Mouse (Mus musculus) hindbrain, embryonic 14.5 days (tissue): ENCODE results near the gene Nrp2. TPM values are rescaled to one million over a fixed set of nuclear protein-coding genes. Genes with fewer than 3 reads are reported as not detected.

Experiments
- ATAC-seq: fragments of 200-750 bp; cut with Nextera tagmentation; 2 replicates; pipeline ENCODE4 v1.8.0; 2017; ENCODE audit warnings: moderate number of reproducible peaks, mild to moderate bottlenecking, moderate TSS enrichment, moderate library complexity; ENCODE audit not compliant: low FRiP score
- DNase-seq: peaks from one replicate; pipeline ENCODE4 v3.0.0-alpha.2; 2015; ENCODE audit warnings: low spot score
- H3K27ac ChIP-seq: fragments of 300-500 bp; sonication (generic); 2 replicates; pipeline ENCODE4 v1.5.1; 2014; ENCODE audit warnings: mild to moderate bottlenecking, moderate library complexity
- H3K27me3 ChIP-seq: fragments of 300-500 bp; sonication (generic); 2 replicates; pipeline ENCODE4 v1.6.1; 2014; ENCODE audit warnings: mild to moderate bottlenecking, low read length, mixed read lengths; ENCODE audit not compliant: control insufficient read depth, insufficient read depth
- H3K36me3 ChIP-seq: fragments of 300-500 bp; sonication (generic); replicated peaks from 2 replicates; pipeline ENCODE4 v1.6.1; 2014; ENCODE audit not compliant: control insufficient read depth, insufficient read depth
- H3K4me1 ChIP-seq: fragments of 300-500 bp; sonication (generic); replicated peaks from 2 replicates; pipeline ENCODE4 v1.6.1; 2014; ENCODE audit warnings: antibody characterized with exemption, low read length, mixed read lengths; ENCODE audit not compliant: control insufficient read depth, insufficient read depth
- H3K4me2 ChIP-seq: fragments of 300-500 bp; sonication (generic); replicated peaks from 2 replicates; pipeline ENCODE4 v1.6.1; 2014; ENCODE audit warnings: mild to moderate bottlenecking, moderate library complexity
- H3K4me3 ChIP-seq: fragments of 300-500 bp; sonication (generic); replicated peaks from 2 replicates; pipeline ENCODE4 v1.5.1; 2014; ENCODE audit warnings: mild to moderate bottlenecking, low read length
- H3K9ac ChIP-seq: fragments of 300-500 bp; sonication (generic); 2 replicates; pipeline ENCODE4 v1.6.1; 2014
- H3K9me3 ChIP-seq: fragments of 300-500 bp; sonication (generic); 2 replicates; pipeline ENCODE4 v1.6.1; 2016; ENCODE audit warnings: low read length; ENCODE audit not compliant: control insufficient read depth
- WGBS: fragments of 180-500 bp; shearing (Covaris S2); extraction: QIAGEN DNeasy Blood & Tissue Kit; methylation state at CpG from one replicate; pipeline ENCODE4 v1.1.7; 2014; 5-methylcytosine and 5-hydroxymethylcytosine counted together
- polyA plus RNA-seq: library from polyadenylated mRNA; unstranded; fragments of >200 nt; fragmentation: Nextera tagmentation; extraction: Ambion mirVana; gene quantifications from 2 replicates; pipeline ENCODE4 v1.2.1, GENCODE M21; 2014

Gene Nrp2
- polyA plus RNA-seq, 1 experiment from 2014 or later = 34.5 TPM

- H3K4me3 ChIP-seq = peak overlapping the region; percentile 12; the same call in 1 of the 2 replicates
- no peaks in the 10 kb centered on the region for H3K27me3 ChIP-seq
- peaks cover 21% of the 10 kb centered on the region for H3K4me1 ChIP-seq
- no peak overlapping the region for H3K27ac ChIP-seq
- peak overlapping the region; percentile 46 for H3K4me2 ChIP-seq
- 18% methylated on average over 28 of the region's 28 CpGs for WGBS
- H3K9ac ChIP-seq = peak overlapping the region; percentile 39; the same call in 1 of the 2 replicates
- no peaks in the 10 kb centered on the region for H3K9me3 ChIP-seq
- DNase-seq = no peak
- H3K36me3 ChIP-seq = peaks cover 7% of the 10 kb centered on the region; the same call in 1 of the 2 replicates
- peak; percentile 69; the same call in 1 of the 2 replicates for ATAC-seq
Observed at GRCm38 (mm10) chr1:62795307-62796037, 92.4 kb downstream of the Nrp2 start.

DNA sequence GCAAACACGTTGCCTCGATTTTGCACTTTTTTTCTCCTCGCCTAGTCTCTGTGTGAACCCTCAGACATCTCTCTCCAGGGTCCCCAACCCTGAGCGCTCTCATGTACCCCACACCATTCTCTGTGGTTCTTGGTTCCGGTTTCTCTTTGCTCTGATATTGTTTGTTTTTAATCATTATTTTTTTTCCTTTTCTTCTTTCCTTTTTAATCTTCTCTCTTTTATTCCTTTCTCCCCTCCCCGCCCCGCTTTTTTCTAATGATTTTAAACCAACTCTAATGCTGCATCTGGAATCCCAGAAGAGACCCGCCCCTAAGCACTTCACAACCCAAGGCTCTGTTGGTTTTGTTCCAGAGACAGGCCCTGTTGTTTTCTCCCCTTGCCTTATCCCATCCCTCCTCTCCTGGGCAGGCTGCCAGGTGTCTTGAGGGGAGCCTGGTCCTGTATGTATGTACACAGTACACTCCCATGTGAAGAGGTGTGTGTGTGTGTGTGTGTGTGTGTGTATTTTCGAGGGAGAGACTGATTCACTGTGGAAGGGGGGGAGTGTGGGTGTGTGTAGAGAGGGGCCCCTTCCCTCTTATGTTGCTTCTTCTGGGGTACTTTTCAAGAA, 93.1 kb downstream of the Nrp2 start:
- Histone ChIP-seq H3K4me2 (peak overlapping the region; percentile 46), H3K9me3 (no peaks in the 10 kb centered on the region), H3K9ac (peak overlapping the region; percentile 39; the same call in 1 of the 2 replicates), H3K27me3 (no peaks in the 10 kb centered on the region), H3K4me1 (peaks cover 21% of the 10 kb centered on the region), H3K27ac (no peak overlapping the region), H3K4me3 (peak overlapping the region; percentile 12; the same call in 1 of the 2 replicates), H3K36me3 (peaks cover 7% of the 10 kb centered on the region; the same call in 1 of the 2 replicates)
- ATAC-seq (peak; percentile 61; the same call in 1 of the 2 replicates), DNase-seq (no peak)
- 45% methylated on average over 9 of the region's 9 CpGs for WGBS

- peaks cover 21% of the 10 kb centered on the region for H3K4me1 ChIP-seq
- H3K9me3 ChIP-seq = no peaks in the 10 kb centered on the region
- no peak for DNase-seq
- no peak overlapping the region for H3K4me2 ChIP-seq
- H3K27me3 ChIP-seq = no peaks in the 10 kb centered on the region
- H3K27ac ChIP-seq = no peak overlapping the region
- H3K9ac ChIP-seq = no peak overlapping the region
- no peak overlapping the region for H3K4me3 ChIP-seq
- peaks cover 7% of the 10 kb centered on the region; the same call in 1 of the 2 replicates for H3K36me3 ChIP-seq
- ATAC-seq = no peak
- WGBS = 58% methylated on average over 4 of the region's 4 CpGs
Observed at GRCm38 (mm10) chr1:62799427-62799826, 96.3 kb downstream of the Nrp2 start.

GRCm38 (mm10) chr1:62800351-62800750, 97.3 kb downstream of the Nrp2 start:
- no peaks in the 10 kb centered on the region for H3K27me3 ChIP-seq
- no peak for DNase-seq
- ATAC-seq = no peak
- no peak overlapping the region for H3K4me3 ChIP-seq
- H3K4me1 ChIP-seq = peaks cover 11% of the 10 kb centered on the region
- H3K36me3 ChIP-seq = peaks cover 7% of the 10 kb centered on the region; the same call in 1 of the 2 replicates
- WGBS = 92% methylated on average over 5 of the region's 5 CpGs
- H3K9me3 ChIP-seq = no peaks in the 10 kb centered on the region
- H3K4me2 ChIP-seq = no peak overlapping the region
- no peak overlapping the region for H3K9ac ChIP-seq
- no peak overlapping the region for H3K27ac ChIP-seq

- Histone ChIP-seq H3K4me1 (peaks cover 4% of the 10 kb centered on the region; the same call in 1 of the 2 replicates), H3K36me3 (peaks cover 2% of the 10 kb centered on the region; the same call in 1 of the 2 replicates), H3K4me2 (no peak overlapping the region), H3K27ac (no peak overlapping the region), H3K9me3 (no peaks in the 10 kb centered on the region), H3K9ac (no peak overlapping the region), H3K27me3 (no peaks in the 10 kb centered on the region), H3K4me3 (no peak overlapping the region)
- 62% methylated on average over 4 of the region's 4 CpGs for WGBS
- no peak for DNase-seq
- no peak for ATAC-seq
Observed at GRCm38 (mm10) chr1:62801429-62801828, 98.3 kb downstream of the Nrp2 start.

DNA sequence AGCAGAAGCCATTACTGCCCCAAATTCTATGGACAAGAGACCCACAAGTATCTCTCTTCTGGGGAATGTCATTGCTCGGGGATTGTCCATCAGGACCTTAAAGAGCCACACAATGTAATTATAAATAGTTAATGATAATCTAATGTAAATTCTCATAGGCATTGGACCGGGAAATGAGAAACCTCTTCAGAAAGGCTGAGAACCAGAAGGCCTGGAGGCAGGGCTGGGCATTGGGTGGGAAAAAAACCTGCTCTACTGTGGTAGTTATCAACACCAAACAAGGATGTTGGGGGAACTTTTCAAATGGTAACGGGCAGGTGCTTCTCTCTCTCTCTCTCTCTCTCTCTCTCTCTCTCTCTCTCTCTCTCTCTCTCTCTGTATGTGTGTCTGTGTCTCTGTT, 98.8 kb downstream of the Nrp2 start:
- ATAC-seq (no peak), DNase-seq (no peak)
- WGBS = 60% methylated on average over 3 of the region's 3 CpGs
- H3K9ac ChIP-seq = no peak overlapping the region
- H3K4me3 ChIP-seq = no peak overlapping the region
- no peaks in the 10 kb centered on the region for H3K9me3 ChIP-seq
- H3K27me3 ChIP-seq = no peaks in the 10 kb centered on the region
- no peak overlapping the region for H3K4me2 ChIP-seq
- H3K27ac ChIP-seq = no peak overlapping the region
- H3K36me3 ChIP-seq = no peaks in the 10 kb centered on the region
- peaks cover 4% of the 10 kb centered on the region; the same call in 1 of the 2 replicates for H3K4me1 ChIP-seq

DNA sequence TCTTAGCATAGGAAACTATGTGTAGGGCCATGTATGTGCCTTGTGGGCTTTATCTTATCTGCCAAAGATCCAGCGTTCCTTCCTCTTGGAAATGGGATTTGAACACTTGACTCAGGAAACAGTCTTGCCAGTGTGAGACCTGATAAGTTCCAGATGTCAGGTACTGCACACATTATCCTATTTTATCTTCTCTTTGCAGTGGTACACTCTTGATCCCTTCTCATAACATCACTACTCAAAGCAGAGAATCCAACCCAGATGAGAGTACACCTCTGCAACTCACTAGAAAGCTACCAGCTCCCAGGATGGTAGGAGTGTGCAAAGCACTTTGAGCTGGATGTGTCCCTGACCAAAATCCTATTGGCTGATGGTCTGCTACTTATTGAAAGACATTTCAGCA, 100.5 kb downstream of the Nrp2 start:
- peaks cover 7% of the 10 kb centered on the region; the same call in 1 of the 2 replicates for H3K4me1 ChIP-seq
- no peak for DNase-seq
- H3K36me3 ChIP-seq = no peaks in the 10 kb centered on the region
- H3K9me3 ChIP-seq = no peaks in the 10 kb centered on the region
- no peak overlapping the region for H3K9ac ChIP-seq
- no peak overlapping the region for H3K4me2 ChIP-seq
- no peak overlapping the region for H3K4me3 ChIP-seq
- no peak for ATAC-seq
- no peak overlapping the region for H3K27ac ChIP-seq
- no peaks in the 10 kb centered on the region for H3K27me3 ChIP-seq
- WGBS = 89% methylated on average over 1 of the region's 1 CpGs

- peak; percentile 32 for DNase-seq
- Histone ChIP-seq H3K36me3 (no peaks in the 10 kb centered on the region), H3K27me3 (no peaks in the 10 kb centered on the region), H3K9ac (no peak overlapping the region), H3K9me3 (no peaks in the 10 kb centered on the region), H3K4me3 (no peak overlapping the region), H3K4me1 (peaks cover 7% of the 10 kb centered on the region), H3K27ac (no peak overlapping the region), H3K4me2 (no peak overlapping the region)
- no peak for ATAC-seq
- WGBS = 9% methylated on average over 1 of the region's 1 CpGs
Observed at GRCm38 (mm10) chr1:62806014-62806413, 102.9 kb downstream of the Nrp2 start.

GRCm38 (mm10) chr1:62808395-62808794, 105.3 kb downstream of the Nrp2 start:
- H3K4me1 ChIP-seq = peaks cover 3% of the 10 kb centered on the region
- no peak overlapping the region for H3K4me2 ChIP-seq
- no peak overlapping the region for H3K4me3 ChIP-seq
- H3K27me3 ChIP-seq = no peaks in the 10 kb centered on the region
- no peaks in the 10 kb centered on the region for H3K9me3 ChIP-seq
- no peak for ATAC-seq
- no peaks in the 10 kb centered on the region for H3K36me3 ChIP-seq
- H3K27ac ChIP-seq = no peak overlapping the region
- no peak for DNase-seq
- WGBS = 85% methylated on average over 4 of the region's 4 CpGs
- no peak overlapping the region for H3K9ac ChIP-seq
